Mouse (Mus musculus): ENCODE measurements around the gene Swsap1. TPM values are rescaled to one million over a fixed set of nuclear protein-coding genes. Genes with fewer than 3 reads are reported as not detected.

The Swsap1 gene
- polyA plus RNA-seq, 1 experiment from 2014 or later = 9.8 TPM

- 1% methylated on average over 18 of the region's 18 CpGs for WGBS
Measured at GRCm38 (mm10) chr9:21955225-21955569, 358 bp upstream of the Swsap1 start.

GRCm38 (mm10) chr9:21958372-21958771, 2.8 kb downstream of the Swsap1 start:
- Histone ChIP-seq H3K9me3 (ENCODE audit: control insufficient read depth, low read length) (no peaks in the 10 kb centered on the region), H3K9ac (ENCODE audit: low read depth, low read length) (no peak overlapping the region), H3K36me3 (ENCODE audit: control insufficient read depth, insufficient read depth, low read length) (peaks cover 23% of the 10 kb centered on the region), H3K27me3 (replicated peaks; ENCODE audit: control insufficient read depth, insufficient read depth, low read length) (peaks cover 16% of the 10 kb centered on the region), H3K4me3 (ENCODE audit: low read depth, low read length) (no peak overlapping the region), H3K4me1 (replicated peaks; ENCODE audit: control insufficient read depth, insufficient read depth, low read length) (peaks cover 24% of the 10 kb centered on the region), H3K4me2 (peak overlapping the region; percentile 1; the same call in 1 of the 2 replicates), H3K27ac (ENCODE audit: low read depth, low read length) (peak overlapping the region; percentile 54)
- ATAC-seq (replicated peaks; ENCODE audit: low FRiP score) (no peak), DNase-seq (ENCODE audit: low spot score) (no peak)
- 78% methylated on average over 5 of the region's 5 CpGs for WGBS

More at GRCm38 (mm10) chr9:21955225-21955569, 358 bp upstream of the Swsap1 start:
- no peaks in the 10 kb centered on the region for H3K27me3 ChIP-seq (replicated peaks; ENCODE audit: control insufficient read depth, insufficient read depth, low read length)
- H3K36me3 ChIP-seq (ENCODE audit: control insufficient read depth, insufficient read depth, low read length) = peaks cover 17% of the 10 kb centered on the region; the same call in 1 of the 2 replicates
- H3K4me2 ChIP-seq = peak overlapping the region; percentile 69
- H3K27ac ChIP-seq (ENCODE audit: low read depth, low read length) = peak overlapping the region; percentile 78
- ATAC-seq (replicated peaks; ENCODE audit: low FRiP score) (peak; percentile 71), DNase-seq (ENCODE audit: low spot score) (no peak)
- peak overlapping the region; percentile 65 for H3K4me3 ChIP-seq (ENCODE audit: low read depth, low read length)
- no peaks in the 10 kb centered on the region for H3K9me3 ChIP-seq (ENCODE audit: control insufficient read depth, low read length)
- peaks cover 10% of the 10 kb centered on the region for H3K4me1 ChIP-seq (replicated peaks; ENCODE audit: control insufficient read depth, insufficient read depth, low read length)
- peak overlapping the region; percentile 75 for H3K9ac ChIP-seq (ENCODE audit: low read depth, low read length)

- peak overlapping the region; percentile 91 for H3K4me2 ChIP-seq
- ATAC-seq (replicated peaks; ENCODE audit: low FRiP score) (no peak), DNase-seq (ENCODE audit: low spot score) (no peak)
- H3K27ac ChIP-seq (ENCODE audit: low read depth, low read length) = peak overlapping the region; percentile 54
- peaks cover 16% of the 10 kb centered on the region for H3K27me3 ChIP-seq (replicated peaks; ENCODE audit: control insufficient read depth, insufficient read depth, low read length)
- no peaks in the 10 kb centered on the region for H3K9me3 ChIP-seq (ENCODE audit: control insufficient read depth, low read length)
- WGBS = 82% methylated on average over 7 of the region's 7 CpGs
- peaks cover 23% of the 10 kb centered on the region for H3K36me3 ChIP-seq (ENCODE audit: control insufficient read depth, insufficient read depth, low read length)
- H3K4me3 ChIP-seq (ENCODE audit: low read depth, low read length) = peak overlapping the region; percentile 27; the same call in 1 of the 2 replicates
- peaks cover 29% of the 10 kb centered on the region for H3K4me1 ChIP-seq (replicated peaks; ENCODE audit: control insufficient read depth, insufficient read depth, low read length)
- no peak overlapping the region for H3K9ac ChIP-seq (ENCODE audit: low read depth, low read length)
Measured at GRCm38 (mm10) chr9:21959244-21959643, 3.7 kb downstream of the Swsap1 start.

- ATAC-seq (replicated peaks; ENCODE audit: low FRiP score) (no peak), DNase-seq (ENCODE audit: low spot score) (no peak)
- peak overlapping the region; percentile 90 for H3K9ac ChIP-seq (ENCODE audit: low read depth, low read length)
- H3K27me3 ChIP-seq (replicated peaks; ENCODE audit: control insufficient read depth, insufficient read depth, low read length) = peaks cover 16% of the 10 kb centered on the region
- H3K4me3 ChIP-seq (ENCODE audit: low read depth, low read length) = peak overlapping the region; percentile 82
- H3K4me2 ChIP-seq = peak overlapping the region; percentile 91
- H3K36me3 ChIP-seq (ENCODE audit: control insufficient read depth, insufficient read depth, low read length) = peaks cover 23% of the 10 kb centered on the region
- WGBS = 65% methylated on average over 9 of the region's 9 CpGs
- peak overlapping the region; percentile 98 for H3K27ac ChIP-seq (ENCODE audit: low read depth, low read length)
- peaks cover 25% of the 10 kb centered on the region for H3K4me1 ChIP-seq (replicated peaks; ENCODE audit: control insufficient read depth, insufficient read depth, low read length)
- H3K9me3 ChIP-seq (ENCODE audit: control insufficient read depth, low read length) = no peaks in the 10 kb centered on the region
Measured at GRCm38 (mm10) chr9:21960135-21960534, 4.6 kb downstream of the Swsap1 start.

- WGBS = 26% methylated on average over 26 of the region's 26 CpGs
- Histone ChIP-seq H3K27ac (ENCODE audit: low read depth, low read length) (peak overlapping the region; percentile 98), H3K4me3 (ENCODE audit: low read depth, low read length) (peak overlapping the region; percentile 82), H3K9me3 (ENCODE audit: control insufficient read depth, low read length) (no peaks in the 10 kb centered on the region), H3K27me3 (replicated peaks; ENCODE audit: control insufficient read depth, insufficient read depth, low read length) (peaks cover 16% of the 10 kb centered on the region), H3K4me1 (replicated peaks; ENCODE audit: control insufficient read depth, insufficient read depth, low read length) (peaks cover 25% of the 10 kb centered on the region), H3K36me3 (ENCODE audit: control insufficient read depth, insufficient read depth, low read length) (peaks cover 23% of the 10 kb centered on the region), H3K4me2 (peak overlapping the region; percentile 91), H3K9ac (ENCODE audit: low read depth, low read length) (peak overlapping the region; percentile 90)
- DNase-seq (ENCODE audit: low spot score) = no peak
- no peak for ATAC-seq (replicated peaks; ENCODE audit: low FRiP score)
Measured at GRCm38 (mm10) chr9:21960558-21961208, 5.1 kb downstream of the Swsap1 start.

- Histone ChIP-seq H3K9me3 (ENCODE audit: control insufficient read depth, low read length) (no peaks in the 10 kb centered on the region), H3K27me3 (replicated peaks; ENCODE audit: control insufficient read depth, insufficient read depth, low read length) (peaks cover 16% of the 10 kb centered on the region), H3K27ac (ENCODE audit: low read depth, low read length) (peak overlapping the region; percentile 98), H3K9ac (ENCODE audit: low read depth, low read length) (peak overlapping the region; percentile 90), H3K4me2 (peak overlapping the region; percentile 91), H3K4me1 (replicated peaks; ENCODE audit: control insufficient read depth, insufficient read depth, low read length) (peaks cover 25% of the 10 kb centered on the region), H3K36me3 (ENCODE audit: control insufficient read depth, insufficient read depth, low read length) (peaks cover 23% of the 10 kb centered on the region), H3K4me3 (ENCODE audit: low read depth, low read length) (peak overlapping the region; percentile 82)
- ATAC-seq (replicated peaks; ENCODE audit: low FRiP score) = no peak
- peak; percentile 56 for DNase-seq (ENCODE audit: low spot score)
- WGBS = under 1% methylated on average over 35 of the region's 35 CpGs
Measured at GRCm38 (mm10) chr9:21961366-21961980, 5.9 kb downstream of the Swsap1 start.

- Histone ChIP-seq H3K9me3 (ENCODE audit: control insufficient read depth, low read length) (no peaks in the 10 kb centered on the region), H3K9ac (ENCODE audit: low read depth, low read length) (peak overlapping the region; percentile 90), H3K36me3 (ENCODE audit: control insufficient read depth, insufficient read depth, low read length) (peaks cover 23% of the 10 kb centered on the region), H3K4me2 (peak overlapping the region; percentile 91), H3K4me1 (replicated peaks; ENCODE audit: control insufficient read depth, insufficient read depth, low read length) (peaks cover 25% of the 10 kb centered on the region), H3K27me3 (replicated peaks; ENCODE audit: control insufficient read depth, insufficient read depth, low read length) (peaks cover 16% of the 10 kb centered on the region), H3K4me3 (ENCODE audit: low read depth, low read length) (peak overlapping the region; percentile 82), H3K27ac (ENCODE audit: low read depth, low read length) (peak overlapping the region; percentile 98)
- ATAC-seq (replicated peaks; ENCODE audit: low FRiP score) = peak; percentile 12
- DNase-seq (ENCODE audit: low spot score) = no peak
- WGBS = under 1% methylated on average over 15 of the region's 15 CpGs
Measured at GRCm38 (mm10) chr9:21962010-21962409, 6.5 kb downstream of the Swsap1 start.

GRCm38 (mm10) chr9:21962416-21963059, 7.0 kb downstream of the Swsap1 start:
- peak overlapping the region; percentile 91 for H3K4me2 ChIP-seq
- peak; percentile 91 for DNase-seq (ENCODE audit: low spot score)
- ATAC-seq (replicated peaks; ENCODE audit: low FRiP score) = peak; percentile 92
- H3K36me3 ChIP-seq (ENCODE audit: control insufficient read depth, insufficient read depth, low read length) = peaks cover 23% of the 10 kb centered on the region
- 1% methylated on average over 34 of the region's 34 CpGs for WGBS
- H3K27ac ChIP-seq (ENCODE audit: low read depth, low read length) = peak overlapping the region; percentile 98
- peaks cover 16% of the 10 kb centered on the region for H3K27me3 ChIP-seq (replicated peaks; ENCODE audit: control insufficient read depth, insufficient read depth, low read length)
- H3K9ac ChIP-seq (ENCODE audit: low read depth, low read length) = peak overlapping the region; percentile 90
- no peaks in the 10 kb centered on the region for H3K9me3 ChIP-seq (ENCODE audit: control insufficient read depth, low read length)
- peaks cover 25% of the 10 kb centered on the region for H3K4me1 ChIP-seq (replicated peaks; ENCODE audit: control insufficient read depth, insufficient read depth, low read length)
- H3K4me3 ChIP-seq (ENCODE audit: low read depth, low read length) = peak overlapping the region; percentile 82

All from liver, embryonic 11.5 days (tissue).